10 mouse cellular contexts compared by ENCODE assay signal in the genomic region with DNA sequence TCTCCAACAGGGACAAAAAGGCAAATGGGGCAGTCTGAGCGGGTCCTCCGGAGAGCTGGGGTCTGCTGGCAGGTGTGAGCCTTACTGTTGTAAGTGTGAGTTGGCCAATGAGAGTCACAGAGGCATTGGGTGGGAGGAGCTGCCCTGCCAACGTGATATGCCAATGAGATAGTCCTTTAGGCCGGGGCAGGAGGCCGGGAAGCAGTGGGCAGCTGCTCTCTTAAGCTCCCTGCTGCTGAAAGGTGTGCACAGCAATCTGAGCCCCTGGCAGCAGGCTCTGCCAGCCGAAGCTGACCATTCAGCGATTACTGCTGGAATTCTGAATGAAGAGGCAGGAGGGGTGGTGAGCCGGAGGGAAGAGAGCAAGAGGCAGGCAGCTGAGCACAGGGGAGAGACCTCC. TPM values are rescaled to one million over a fixed set of nuclear protein-coding genes. Genes with fewer than 3 reads are reported as not detected.
A peak's percentile ranks its signal among the peaks of the same experiment; 100 is the strongest.
DNase-seq lines count a peak whose midpoint lies in the region; ATAC-seq lines count a peak whose summit lies in the region.
"Had no signal": no experiment of that assay in that cellular context is flagged by ENCODE, and none has a peak within 500 bp of the region (broad histone marks: within the 10 kb centered on the region; RNA-seq: fewer than 3 reads in every experiment).

No protein-coding gene starts in this region.

- peak; percentile 30; the same call in 1 of the 2 replicates for ATAC-seq in neural tube, embryonic 13.5 days (ENCODE audit: low read depth)
- peak; percentile 59 for ATAC-seq in heart, embryonic 16.5 days (replicated peaks; ENCODE audit: extremely low read depth, insufficient read depth, low FRiP score)
- ATAC-seq: forebrain, embryonic 15.5 days had no signal

- H3K27ac ChIP-seq in neural tube, embryonic 13.5 days (replicated peaks), result no peak overlapping the region
- peak overlapping the region; percentile 85 for H3K27ac ChIP-seq in heart, embryonic 16.5 days (ENCODE audit: low read length)
- H3K27ac ChIP-seq: forebrain, embryonic 15.5 days had no signal

- no peak overlapping the region for H3K9ac ChIP-seq in neural tube, embryonic 13.5 days
- H3K9ac ChIP-seq in heart, embryonic 16.5 days (ENCODE audit: low read length), result peak overlapping the region; percentile 36
- H3K9ac ChIP-seq: forebrain, embryonic 15.5 days had no signal

- peaks cover 41% of the 10 kb centered on the region for H3K36me3 ChIP-seq in neural tube, embryonic 13.5 days
- peaks cover 10% of the 10 kb centered on the region for H3K36me3 ChIP-seq in heart, embryonic 16.5 days (ENCODE audit: control insufficient read depth, insufficient read depth)

- intact Hi-C loops in heart, postnatal 25 days (cut with DNase I), result no loop called here

- H3K4me2 ChIP-seq in neural tube, embryonic 13.5 days, result no peak overlapping the region
- no peak overlapping the region for H3K4me2 ChIP-seq in heart, embryonic 16.5 days (ENCODE audit: low read depth, low read length)
- H3K4me2 ChIP-seq: forebrain, embryonic 15.5 days had no signal

- WGBS in neural tube, embryonic 13.5 days, result 23% methylated on average over 8 of the region's 8 CpGs
- 28% methylated on average over 8 of the region's 8 CpGs for WGBS in heart, embryonic 16.5 days

- H3K4me1 ChIP-seq in neural tube, embryonic 13.5 days (replicated peaks), result peaks cover 18% of the 10 kb centered on the region
- peaks cover 58% of the 10 kb centered on the region for H3K4me1 ChIP-seq in heart, embryonic 16.5 days (ENCODE audit: control insufficient read depth, insufficient read depth, low read length)
- H3K4me1 ChIP-seq: forebrain, embryonic 15.5 days had no signal

- no peak overlapping the region for H3K4me3 ChIP-seq in neural tube, embryonic 13.5 days
- no peak overlapping the region for H3K4me3 ChIP-seq in heart, embryonic 16.5 days (ENCODE audit: low read length)
- H3K4me3 ChIP-seq: forebrain, embryonic 15.5 days had no signal

- no peaks in the 10 kb centered on the region for H3K27me3 ChIP-seq in neural tube, embryonic 13.5 days
- H3K27me3 ChIP-seq in heart, embryonic 16.5 days (ENCODE audit: control insufficient read depth, insufficient read depth, low read length), result no peaks in the 10 kb centered on the region
- H3K27me3 ChIP-seq: forebrain, embryonic 15.5 days had no signal

- H3K9me3 ChIP-seq in neural tube, embryonic 13.5 days, result no peaks in the 10 kb centered on the region
- no peaks in the 10 kb centered on the region for H3K9me3 ChIP-seq in heart, embryonic 16.5 days (replicated peaks; ENCODE audit: control insufficient read depth, low read length)
- H3K9me3 ChIP-seq: forebrain, embryonic 15.5 days had no signal

- peak; percentile 23 for DNase-seq in heart, adult 9 months (ENCODE audit: low spot score in 2 of 2)
- DNase-seq in heart, postnatal 25 days (ENCODE audit: low spot score), result no peak
- no peak for DNase-seq in neural tube, embryonic 10.5 days (ENCODE audit: extremely low spot score, low spot score)
- no peak for DNase-seq in testis, postnatal 10 days (ENCODE audit: low spot score)
- DNase-seq in layer of hippocampus, postnatal 25 days (ENCODE audit: extremely low spot score in 1 of 2, low spot score in 1 of 2), result no peak
- DNase-seq: left cerebral cortex, postnatal 4 days; right cerebral cortex, postnatal 25 days had no signal

RNA-seq across cellular contexts. Expression of a gene that starts 15.5 kb away (rescaled TPM):
- total RNA-seq in heart, postnatal 25 days (2021), result 10 to 100 TPM; 17.7 to 18.3 TPM
- polyA plus RNA-seq in neural tube, embryonic 13.5 days (2015; fragmentation: Nextera tagmentation; extraction: Ambion mirVana), result 10.4 and 10.8 TPM in 2 replicates
- polyA plus RNA-seq in heart, embryonic 16.5 days (2015; fragmentation: Nextera tagmentation; extraction: Ambion mirVana), result 11.5 and 11.8 TPM in 2 replicates
- 10 to 100 TPM; 20.2 to 21.6 TPM for total RNA-seq in layer of hippocampus, postnatal 25 days (2021)

Comparison
In these comparisons a context has a peak if more than half of its experiments do, and no peak if none do; other contexts are left out.
1. DNase-seq: peak in heart, adult 9 months (2 of 2); none in heart, postnatal 25 days (single experiment), neural tube, embryonic 10.5 days (single experiment), testis, postnatal 10 days (single experiment) and layer of hippocampus, postnatal 25 days (0 of 2).